32 mouse cellular contexts compared by ENCODE assay signal in genomic region chr5:114006974-114007373, GRCm38 (mm10). TPM values are rescaled to one million over a fixed set of nuclear protein-coding genes. Genes with fewer than 3 reads are reported as not detected.
"Had no signal": no experiment of that assay in that cellular context is flagged by ENCODE, and none has a peak within 500 bp of the region (broad histone marks: within the 10 kb centered on the region; RNA-seq: fewer than 3 reads in every experiment).

No protein-coding gene starts in this region.

- H3K4me1 ChIP-seq: embryonic facial prominence, embryonic 10.5 days; embryonic facial prominence, embryonic 12.5 days; embryonic facial prominence, embryonic 13.5 days; embryonic facial prominence, embryonic 15.5 days; forebrain, embryonic 13.5 days; forebrain, embryonic 15.5 days had no signal

- H3K4me2 ChIP-seq: embryonic facial prominence, embryonic 12.5 days; embryonic facial prominence, embryonic 13.5 days; embryonic facial prominence, embryonic 15.5 days; forebrain, embryonic 13.5 days; forebrain, embryonic 15.5 days had no signal

- H3K4me3 ChIP-seq: embryonic facial prominence, embryonic 10.5 days; embryonic facial prominence, embryonic 12.5 days; embryonic facial prominence, embryonic 13.5 days; embryonic facial prominence, embryonic 15.5 days; erythroblast, embryonic 14.5 days; forebrain, embryonic 13.5 days; forebrain, embryonic 15.5 days; gastrocnemius, adult 2 months; heart, adult 2 months had no signal

- DNase-seq: cerebellum, adult 18-20 months; cerebellum, adult 2 months; cerebellum, adult 8-10 months; cerebellum, adult 9-10 months; cerebellum, adult 9-11 months; cerebellum, postnatal 10 days; cerebellum, postnatal 14 days; cerebellum, postnatal 25 days; cerebellum, postnatal 36 days; embryo, embryonic 11 days; forebrain, postnatal 0 days; gastrocnemius, adult 2 months; gastrocnemius, postnatal 10 days; gastrocnemius, postnatal 14 days; gastrocnemius, postnatal 25 days; gastrocnemius, postnatal 36 days; heart, adult 11 months; heart, adult 18-20 months; heart, adult 2 months had no signal

- ATAC-seq: forebrain, embryonic 13.5 days; forebrain, embryonic 14.5 days; forebrain, embryonic 15.5 days; forebrain, embryonic 16.5 days; forebrain, postnatal 0 days had no signal

- H3K9me3 ChIP-seq: embryonic facial prominence, embryonic 10.5 days; embryonic facial prominence, embryonic 12.5 days; embryonic facial prominence, embryonic 13.5 days; embryonic facial prominence, embryonic 15.5 days; forebrain, embryonic 13.5 days; forebrain, embryonic 15.5 days had no signal

- H3K9ac ChIP-seq: embryonic facial prominence, embryonic 12.5 days; embryonic facial prominence, embryonic 13.5 days; embryonic facial prominence, embryonic 15.5 days; forebrain, embryonic 13.5 days; forebrain, embryonic 15.5 days; forebrain, postnatal 0 days had no signal

- H3K27ac ChIP-seq: embryonic facial prominence, embryonic 10.5 days; embryonic facial prominence, embryonic 12.5 days; embryonic facial prominence, embryonic 13.5 days; embryonic facial prominence, embryonic 15.5 days; forebrain, embryonic 13.5 days; forebrain, embryonic 15.5 days; gastrocnemius, adult 2 months; heart, adult 2 months had no signal

- H3K36me3 ChIP-seq: embryonic facial prominence, embryonic 10.5 days; embryonic facial prominence, embryonic 12.5 days; embryonic facial prominence, embryonic 13.5 days; embryonic facial prominence, embryonic 15.5 days; forebrain, embryonic 15.5 days had no signal

- H3K27me3 ChIP-seq: embryonic facial prominence, embryonic 12.5 days; embryonic facial prominence, embryonic 13.5 days; embryonic facial prominence, embryonic 15.5 days; forebrain, embryonic 13.5 days; forebrain, embryonic 15.5 days had no signal

RNA-seq across cellular contexts. Expression of gene Dao, which starts 3.5 kb away (rescaled TPM):
- polyA plus RNA-seq: cortical plate, adult 2 months; embryonic facial prominence, embryonic 10.5 days; embryonic facial prominence, embryonic 11.5 days; embryonic facial prominence, embryonic 12.5 days; embryonic facial prominence, embryonic 13.5 days; embryonic facial prominence, embryonic 14.5 days; embryonic facial prominence, embryonic 15.5 days; erythroblast, embryonic 14.5 days; forebrain, embryonic 11.5 days; forebrain, embryonic 13.5 days; forebrain, embryonic 14.5 days; forebrain, embryonic 15.5 days; forebrain, embryonic 16.5 days; forebrain, postnatal 0 days; heart, adult 2 months had no signal
